Mouse (Mus musculus) right cerebral cortex, adult 2 months (tissue): ENCODE measurements at regions not wholly inside any gene's neighbourhood (a gene's known extent, or its start where the extent isn't known, plus 50 kb on each side); places are given as distances from the start of the nearest gene placed in this dataset.

ENCODE experiments used
- DNase-seq, 2 experiments: peaks; one replicate each; pipeline ENCODE4 v3.0.0; 2021 to 2022; ENCODE audit warnings: low spot score in 2 of 2

- peak; percentile 19 to 27 for DNase-seq
Measured at GRCm38 (mm10) chr4:106227428-106227827, 88.6 kb upstream of the Usp24 start.

DNA sequence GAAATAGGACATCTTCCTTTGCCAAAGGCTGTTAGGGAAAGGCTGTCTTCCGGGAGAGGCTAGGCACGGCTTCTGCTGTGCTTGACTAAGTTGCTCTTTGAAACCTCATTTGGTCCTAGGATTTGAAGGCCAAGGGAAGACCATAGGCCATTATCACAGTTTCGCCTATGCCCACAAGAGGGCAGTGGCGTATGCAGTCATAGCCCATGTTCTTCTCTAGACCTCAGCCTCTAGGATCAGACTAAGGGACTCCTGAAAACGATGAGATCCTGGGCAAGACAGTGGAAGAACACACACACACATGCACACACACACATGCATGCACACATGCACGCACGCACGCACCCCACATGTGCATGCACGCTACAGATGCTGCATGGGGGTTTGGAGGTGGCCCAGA is 87.5 kb upstream of the Usp24 start:
- DNase-seq: peak; percentile 84 to 86

- DNase-seq: no peak
Measured at GRCm38 (mm10) chr4:106229526-106229925, 86.5 kb upstream of the Usp24 start.

GRCm38 (mm10) chr4:106232499-106232970 is 83.5 kb upstream of the Usp24 start:
- DNase-seq: peak; percentile 32 to 46

GRCm38 (mm10) chr4:106244384-106244819 is 71.6 kb upstream of the Usp24 start:
- DNase-seq: no peak

DNA sequence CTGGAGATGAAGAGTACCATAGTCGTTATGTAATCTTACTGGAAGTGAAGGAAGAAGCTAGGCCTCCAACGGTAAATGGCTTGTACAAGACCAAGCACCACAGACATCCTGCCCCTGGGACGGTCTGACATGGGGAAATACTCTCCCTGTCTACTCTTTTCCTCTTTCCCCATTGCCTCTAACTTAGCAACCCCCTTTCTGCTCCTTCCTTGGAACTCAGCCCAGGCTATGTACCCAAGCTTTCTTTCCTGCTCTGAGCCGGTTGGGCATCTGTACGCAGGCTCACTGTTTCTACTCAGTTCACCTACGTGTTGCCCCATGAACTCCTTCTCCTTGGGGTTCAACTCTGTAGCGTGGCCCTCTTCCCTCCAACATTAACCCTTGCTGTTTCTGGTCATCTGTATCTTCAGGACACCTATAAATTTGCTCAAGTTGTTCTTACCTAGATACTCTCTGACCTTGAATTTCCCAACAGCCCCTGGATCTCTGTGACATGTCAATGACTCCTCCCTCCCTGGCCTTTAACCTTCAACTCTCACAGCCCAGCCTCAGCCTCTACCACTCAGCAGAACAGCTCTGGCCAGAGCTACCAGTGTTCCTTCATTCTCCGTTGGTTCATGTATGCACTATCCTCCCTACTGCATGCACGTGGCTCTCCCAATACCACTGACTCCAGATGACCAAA is 71.0 kb upstream of the Usp24 start:
- DNase-seq: no peak

DNA sequence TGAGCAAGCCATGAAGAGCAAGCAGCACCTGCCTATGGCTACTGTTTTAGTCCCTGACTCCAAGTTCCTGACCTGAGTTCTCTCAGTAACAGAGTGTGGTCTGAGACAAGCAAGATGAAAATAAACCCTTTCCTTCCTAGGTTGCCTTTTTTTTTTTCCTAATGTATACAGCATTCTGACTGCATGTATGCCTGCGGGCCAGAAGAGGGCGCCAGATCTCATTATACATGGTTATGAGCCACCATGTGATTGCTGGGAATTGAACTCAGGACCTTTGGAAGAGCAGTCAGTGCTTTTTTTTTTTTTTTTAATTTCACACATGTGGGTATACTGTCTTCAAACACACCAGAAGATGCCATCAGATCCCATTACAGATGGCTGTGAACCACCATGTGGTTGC is 69.3 kb upstream of the Usp24 start:
- no peak for DNase-seq

DNA sequence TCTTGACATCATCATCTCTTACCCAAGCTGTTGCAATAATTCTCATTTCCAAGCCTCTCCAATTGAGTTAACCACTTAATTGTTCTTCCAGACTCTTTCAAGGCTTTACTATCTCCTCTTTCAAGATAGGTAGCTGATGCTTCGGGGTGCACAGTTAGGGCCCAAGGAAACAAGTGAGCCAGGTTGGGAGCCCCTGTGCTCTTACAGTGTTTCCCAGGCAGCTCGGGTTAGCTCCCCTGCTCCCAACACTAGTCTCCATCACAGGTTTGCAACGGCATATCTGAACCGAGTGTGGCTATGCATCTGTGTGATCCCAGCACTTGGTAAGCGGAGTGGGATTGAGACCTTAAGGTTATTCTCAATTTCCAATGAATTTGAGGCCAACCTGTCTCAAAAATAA is 68.6 kb upstream of the Usp24 start:
- DNase-seq: no peak

DNA sequence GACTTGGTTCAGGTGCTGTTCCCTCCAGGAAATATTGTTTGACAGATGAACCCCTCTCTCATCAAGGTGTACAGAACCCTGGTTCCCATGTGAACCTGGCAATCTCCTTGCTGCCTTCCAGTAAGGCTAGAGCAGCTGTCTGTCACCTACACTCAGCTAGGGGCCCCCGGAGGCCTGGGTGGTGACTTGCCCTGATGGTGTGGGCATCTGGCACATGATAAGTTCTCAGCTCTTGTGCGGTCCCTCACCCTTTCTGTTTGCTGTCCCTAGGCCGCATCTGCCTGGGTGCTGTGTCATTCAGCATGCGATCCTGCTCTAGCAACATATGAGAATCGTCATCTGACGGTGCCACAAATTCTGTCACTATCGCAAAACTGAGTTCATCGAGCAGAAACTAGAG is 67.7 kb upstream of the Usp24 start:
- no peak for DNase-seq

GRCm38 (mm10) chr4:106249028-106249782 is 66.8 kb upstream of the Usp24 start:
- DNase-seq: no peak

DNA sequence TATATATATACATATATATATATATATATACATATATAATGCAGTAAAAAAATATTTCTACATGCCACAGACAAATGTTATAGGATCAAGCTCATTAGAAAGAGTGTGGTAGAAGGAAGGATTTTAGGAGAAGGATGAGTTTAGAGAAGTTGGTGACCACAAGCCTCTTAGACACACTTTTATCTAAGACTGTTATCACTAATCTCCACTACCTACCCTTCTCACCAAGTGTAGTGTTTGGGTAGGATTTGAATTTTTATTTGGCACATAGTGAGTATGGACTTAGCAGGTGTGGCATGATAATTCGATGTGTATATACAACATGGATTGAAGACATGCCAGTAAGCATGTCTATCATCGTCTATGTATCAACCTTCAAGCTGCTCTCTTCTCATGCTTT is 66.0 kb upstream of the Usp24 start:
- no peak for DNase-seq

- DNase-seq: no peak
Measured at GRCm38 (mm10) chr4:106251430-106251829, 64.6 kb upstream of the Usp24 start.

DNA sequence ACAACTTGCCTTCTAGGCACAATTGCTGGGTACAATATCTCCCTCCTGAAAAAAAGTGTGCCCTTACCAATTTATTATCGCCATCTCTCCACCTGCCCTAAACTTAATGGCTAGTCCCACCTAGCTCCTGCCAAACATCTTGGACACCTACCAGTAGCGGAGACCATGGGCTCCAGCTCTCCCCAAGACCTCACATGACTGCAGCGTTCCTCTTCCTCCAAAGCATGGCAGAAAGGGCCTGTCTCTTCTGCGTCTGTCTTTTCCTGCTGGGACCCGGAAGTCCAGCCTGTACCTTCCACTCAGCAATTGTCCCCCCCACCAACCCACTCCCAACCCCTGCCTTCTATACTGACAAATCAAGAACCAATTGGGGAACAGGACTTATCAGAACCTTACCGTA is 63.1 kb upstream of the Usp24 start:
- DNase-seq: no peak

DNA sequence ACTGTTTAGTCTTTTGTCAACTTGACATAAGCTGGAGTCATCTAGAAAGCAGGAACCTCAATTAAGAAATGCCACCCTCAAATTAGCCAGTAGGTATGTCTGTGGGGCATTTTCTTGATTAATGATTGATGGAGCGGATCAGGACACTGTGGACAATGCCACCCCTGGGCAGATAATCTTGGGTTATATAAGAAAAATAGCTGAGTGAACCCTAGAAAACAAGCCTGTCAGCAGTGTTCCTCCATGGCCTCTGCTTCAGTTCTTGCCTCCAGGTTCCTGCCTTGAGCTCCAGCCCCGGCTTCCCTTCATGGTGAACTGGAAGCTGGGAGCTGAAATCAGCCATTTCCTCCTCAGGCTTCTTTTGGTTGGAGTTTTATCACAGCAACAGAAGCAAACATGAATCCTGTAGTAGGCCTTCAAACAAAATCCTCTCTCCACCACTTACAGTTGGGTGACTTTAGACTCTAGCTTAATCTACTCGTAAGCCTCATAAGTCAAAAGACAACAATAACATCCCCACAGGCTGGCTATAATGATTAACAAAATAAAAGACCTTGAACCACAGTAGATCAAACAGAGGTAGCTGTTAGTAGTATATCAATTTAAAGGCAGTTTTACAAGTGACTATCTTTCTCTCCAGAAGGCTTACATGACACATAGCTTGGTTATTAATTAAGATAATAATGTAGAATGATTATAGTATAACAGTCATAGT is 61.1 kb upstream of the Usp24 start:
- DNase-seq: no peak

- DNase-seq: peak; percentile 13 to 46
Measured at GRCm38 (mm10) chr4:106255959-106256609, 59.9 kb upstream of the Usp24 start.

DNA sequence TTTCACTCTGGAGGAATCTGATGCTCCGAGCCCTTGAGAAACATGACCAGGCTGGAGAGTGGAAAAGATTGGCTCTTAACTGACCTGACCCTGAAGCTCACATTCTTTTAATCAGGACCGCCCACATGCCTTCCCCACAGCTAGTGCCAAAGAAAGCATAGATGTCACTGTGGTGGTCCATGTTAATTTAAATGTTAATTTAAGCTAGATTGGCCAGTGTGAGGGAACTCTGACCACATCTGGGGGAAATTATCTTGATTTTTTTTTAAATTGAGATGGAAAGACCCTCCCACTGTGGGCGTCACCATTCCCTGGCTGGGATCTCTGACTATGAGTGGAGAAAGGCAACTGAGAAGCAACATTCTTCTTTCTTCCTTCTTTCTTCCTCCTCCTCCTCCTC is 54.6 kb upstream of the Usp24 start:
- DNase-seq: no peak

- peak; percentile 34 to 49 for DNase-seq
Measured at GRCm38 (mm10) chr4:106261901-106262560, 54.0 kb upstream of the Usp24 start.

DNA sequence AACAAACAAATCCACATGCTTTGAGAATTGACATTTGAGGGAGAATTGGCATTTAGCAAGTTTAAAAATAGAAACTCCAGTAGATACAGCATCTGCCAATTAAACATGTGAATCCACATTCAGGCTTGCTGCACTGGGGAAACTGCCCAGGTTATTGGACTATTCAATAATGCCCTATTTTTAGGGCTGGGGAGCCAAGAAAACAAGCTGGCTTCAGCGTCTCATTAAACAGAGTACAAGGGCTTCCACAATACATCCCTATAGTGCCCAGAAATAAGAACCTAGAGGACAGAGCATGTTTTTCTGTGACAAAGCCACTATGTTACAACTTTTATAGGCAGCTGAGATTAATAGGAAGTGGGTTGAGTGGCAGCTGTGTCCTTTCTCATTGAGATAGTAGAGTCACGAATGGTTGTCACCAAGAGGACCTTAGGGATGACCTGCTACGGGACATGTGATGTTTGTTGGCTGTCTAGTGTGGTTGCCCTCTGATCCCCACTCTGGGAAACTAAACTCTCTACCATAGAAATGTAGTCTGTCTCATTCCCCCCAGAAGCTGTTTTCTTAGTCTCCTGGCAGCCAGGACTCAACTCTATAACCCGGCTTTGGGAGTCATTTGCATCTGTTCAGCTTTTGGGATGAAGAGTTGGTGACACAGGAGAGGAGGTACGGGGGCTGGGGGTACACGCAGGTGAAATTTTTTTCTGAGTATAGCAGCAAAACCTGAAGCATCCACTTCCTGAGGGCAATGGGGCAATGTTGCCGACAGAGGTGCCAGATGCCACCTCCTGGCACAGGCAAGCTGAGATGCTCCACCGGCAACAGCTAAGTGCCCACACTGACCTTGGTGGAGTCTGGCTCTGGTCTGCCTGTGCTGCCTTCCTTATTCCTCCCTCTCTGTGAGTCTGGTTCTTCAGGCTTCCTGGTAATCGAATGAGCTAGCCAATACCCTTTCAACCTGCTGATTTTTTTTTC is 53.0 kb upstream of the Usp24 start:
- no peak for DNase-seq
